Mouse (Mus musculus) forebrain, embryonic 14.5 days (tissue): ENCODE data around the gene Knop1. TPM values are rescaled to one million over a fixed set of nuclear protein-coding genes. Genes with fewer than 3 reads are reported as not detected.
A peak's percentile ranks its signal among the peaks of the same experiment; 100 is the strongest.

Source experiments
- ATAC-seq: fragments of 200-750 bp; cut with Nextera tagmentation; 2 replicates; pipeline ENCODE4 v1.8.0; 2017; ENCODE audit warnings: mild to moderate bottlenecking, moderate library complexity
- DNase-seq: peaks from one replicate; pipeline ENCODE4 v3.0.0-alpha.2; 2015; ENCODE audit warnings: low spot score
- H3K27ac ChIP-seq: fragments of 300-500 bp; sonication (generic); 2 replicates; pipeline ENCODE4 v1.5.1; 2014; ENCODE audit warnings: low read depth, mild to moderate bottlenecking, control low read depth, low read length, moderate library complexity
- H3K27me3 ChIP-seq: fragments of 300-500 bp; sonication (generic); replicated peaks from 2 replicates; pipeline ENCODE4 v1.6.1; 2014; ENCODE audit warnings: low read length, control low read depth, mixed read lengths; ENCODE audit not compliant: control insufficient read depth, insufficient read depth
- H3K36me3 ChIP-seq: fragments of 300-500 bp; sonication (generic); 2 replicates; pipeline ENCODE4 v1.6.1; 2014; ENCODE audit warnings: low read length, control low read depth; ENCODE audit not compliant: control insufficient read depth, insufficient read depth
- H3K4me1 ChIP-seq: fragments of 300-500 bp; sonication (generic); 2 replicates; pipeline ENCODE4 v1.6.1; 2014; ENCODE audit warnings: antibody characterized with exemption, low read length, control low read depth; ENCODE audit not compliant: control insufficient read depth, insufficient read depth
- H3K4me2 ChIP-seq: fragments of 300-500 bp; sonication (generic); 2 replicates; pipeline ENCODE4 v1.6.1; 2014; ENCODE audit warnings: mild to moderate bottlenecking, control low read depth, low read length
- H3K4me3 ChIP-seq: fragments of 300-500 bp; sonication (generic); 2 replicates; pipeline ENCODE4 v1.5.1; 2014; ENCODE audit warnings: low read depth, low read length, control low read depth
- H3K9ac ChIP-seq: fragments of 300-500 bp; sonication (generic); 2 replicates; pipeline ENCODE4 v1.6.1; 2014; ENCODE audit warnings: mild to moderate bottlenecking, low read length, control low read depth, moderate library complexity
- H3K9me3 ChIP-seq: fragments of 300-500 bp; sonication (generic); replicated peaks from 2 replicates; pipeline ENCODE4 v1.6.1; 2016; ENCODE audit warnings: low read length, control low read depth, mixed read lengths; ENCODE audit not compliant: control insufficient read depth
- WGBS: fragments of 180-500 bp; shearing (Covaris S2); extraction: QIAGEN DNeasy Blood & Tissue Kit; methylation state at CpG from one replicate; pipeline ENCODE4 v1.1.7; 2014; 5-methylcytosine and 5-hydroxymethylcytosine counted together
- polyA plus RNA-seq: library from polyadenylated mRNA; unstranded; fragments of >200 nt; fragmentation: Nextera tagmentation; extraction: Ambion mirVana; gene quantifications from 2 replicates; pipeline ENCODE4 v1.2.1, GENCODE M21; 2014

Gene Knop1
- polyA plus RNA-seq, 1 experiment from 2014 or later: 77.9 TPM

DNA sequence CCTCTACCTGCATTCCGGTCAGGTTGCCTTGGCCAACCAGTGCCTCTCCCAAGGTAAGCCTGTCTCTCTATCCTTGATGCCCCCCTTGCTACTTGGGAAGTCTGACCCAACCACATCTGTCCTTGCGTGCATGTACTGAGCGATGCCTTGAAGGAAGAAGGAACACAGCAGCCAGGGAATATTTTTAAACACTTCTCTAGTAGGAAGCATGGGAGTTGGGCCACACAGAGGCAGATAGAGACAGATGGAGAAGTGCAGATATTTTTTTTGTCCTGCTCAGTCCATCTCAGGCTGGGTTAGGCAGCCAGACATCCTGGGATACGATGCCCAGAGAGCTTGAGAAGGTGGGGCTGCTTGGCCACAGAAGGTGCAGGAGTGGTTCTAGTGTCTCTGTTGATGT lies 42.5 kb downstream of the Knop1 start:
- Histone ChIP-seq H3K4me2 (no peak overlapping the region), H3K27me3 (no peaks in the 10 kb centered on the region), H3K9me3 (no peaks in the 10 kb centered on the region), H3K36me3 (peaks cover 60% of the 10 kb centered on the region), H3K4me1 (no peaks in the 10 kb centered on the region), H3K27ac (no peak overlapping the region), H3K9ac (no peak overlapping the region), H3K4me3 (no peak overlapping the region)
- 92% methylated on average over 4 of the region's 4 CpGs for WGBS
- no peak for DNase-seq
- ATAC-seq: no peak

- Histone ChIP-seq H3K27ac (no peak overlapping the region), H3K4me2 (no peak overlapping the region), H3K4me3 (no peak overlapping the region), H3K36me3 (peaks cover 46% of the 10 kb centered on the region), H3K9ac (no peak overlapping the region), H3K4me1 (peaks cover under 1% of the 10 kb centered on the region; the same call in 1 of the 2 replicates), H3K9me3 (no peaks in the 10 kb centered on the region), H3K27me3 (no peaks in the 10 kb centered on the region)
- 88% methylated on average over 12 of the region's 12 CpGs for WGBS
- DNase-seq: no peak
- no peak for ATAC-seq
These were observed 44.5 kb downstream of the Knop1 start for GRCm38 (mm10) chr7:118811407-118812106.

DNA sequence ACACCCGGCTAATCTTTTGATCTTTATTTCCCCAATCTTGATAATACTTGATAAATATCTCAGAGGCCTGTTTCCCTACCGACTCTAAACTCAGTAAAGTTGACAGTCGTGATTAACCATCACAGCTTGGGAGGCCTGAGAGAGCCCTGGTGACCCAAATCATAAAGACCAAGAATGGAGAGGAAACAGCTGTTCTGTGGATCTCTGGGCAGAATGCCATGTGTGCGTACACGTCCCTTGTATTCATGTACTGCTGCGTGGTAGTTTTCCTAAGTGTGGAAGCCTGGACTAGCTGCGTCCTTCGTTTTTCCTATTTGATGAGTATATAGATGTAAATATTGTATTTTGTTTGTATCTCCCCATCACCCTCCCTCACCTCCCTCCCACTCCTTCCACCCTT lies 48.2 kb downstream of the Knop1 start:
- DNase-seq: peak; percentile 25
- WGBS: 83% methylated on average over 8 of the region's 8 CpGs
- Histone ChIP-seq H3K27me3 (no peaks in the 10 kb centered on the region), H3K9ac (no peak overlapping the region), H3K36me3 (peaks cover 44% of the 10 kb centered on the region), H3K4me1 (peaks cover 2% of the 10 kb centered on the region; the same call in 1 of the 2 replicates), H3K9me3 (no peaks in the 10 kb centered on the region), H3K27ac (no peak overlapping the region), H3K4me3 (no peak overlapping the region), H3K4me2 (no peak overlapping the region)
- ATAC-seq: no peak

- H3K36me3 ChIP-seq: peaks cover 47% of the 10 kb centered on the region
- DNase-seq: peak; percentile 14
- H3K9me3 ChIP-seq: no peaks in the 10 kb centered on the region
- no peak overlapping the region for H3K4me3 ChIP-seq
- no peak overlapping the region for H3K9ac ChIP-seq
- ATAC-seq: no peak
- H3K27me3 ChIP-seq: no peaks in the 10 kb centered on the region
- 68% methylated on average over 16 of the region's 16 CpGs for WGBS
- H3K4me2 ChIP-seq: no peak overlapping the region
- no peak overlapping the region for H3K27ac ChIP-seq
- peaks cover 2% of the 10 kb centered on the region; the same call in 1 of the 2 replicates for H3K4me1 ChIP-seq
These were observed 49.2 kb downstream of the Knop1 start for GRCm38 (mm10) chr7:118806631-118807411.

DNA sequence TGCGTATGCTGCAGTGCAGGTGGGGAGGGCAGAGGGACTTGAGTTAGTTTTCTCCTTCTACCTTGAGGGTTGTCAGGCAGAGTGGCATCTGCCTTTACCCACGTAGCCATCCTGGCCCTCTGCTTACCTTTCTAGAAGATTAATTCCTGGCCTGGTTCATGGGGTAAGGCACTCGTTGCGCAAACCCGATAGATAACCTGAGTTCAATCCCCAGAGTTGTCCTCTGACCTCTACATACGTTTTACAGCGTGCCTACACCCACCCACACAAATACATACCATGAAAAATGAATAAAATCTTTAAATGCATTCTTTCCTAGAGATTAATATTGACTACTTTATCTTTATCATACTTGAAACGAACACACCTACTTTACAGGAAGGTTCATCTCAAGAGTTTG lies 52.6 kb downstream of the Knop1 start:
- H3K27me3 ChIP-seq: no peaks in the 10 kb centered on the region

GRCm38 (mm10) chr7:118801791-118802190 lies 54.3 kb downstream of the Knop1 start:
- Histone ChIP-seq H3K4me1 (0 out of 2 replicates have a peak, but pooled peaks cover 2% of the 10 kb centered on the region), H3K4me3 (no peak overlapping the region), H3K9ac (no peak overlapping the region), H3K36me3 (peaks cover 62% of the 10 kb centered on the region), H3K27me3 (no peaks in the 10 kb centered on the region), H3K4me2 (no peak overlapping the region), H3K27ac (no peak overlapping the region), H3K9me3 (no peaks in the 10 kb centered on the region)
- DNase-seq (no peak), ATAC-seq (no peak)
- 96% methylated on average over 3 of the region's 3 CpGs for WGBS

More for the DNA sequence above, 52.6 kb downstream of the Knop1 start:
- no peak for DNase-seq
- Histone ChIP-seq H3K4me1 (peaks cover 2% of the 10 kb centered on the region; the same call in 1 of the 2 replicates), H3K36me3 (peaks cover 55% of the 10 kb centered on the region), H3K4me3 (no peak overlapping the region), H3K27ac (no peak overlapping the region), H3K4me2 (no peak overlapping the region), H3K9ac (no peak overlapping the region), H3K9me3 (no peaks in the 10 kb centered on the region)
- no peak for ATAC-seq
- WGBS: 97% methylated on average over 8 of the region's 8 CpGs

- H3K4me3 ChIP-seq: no peak overlapping the region
- DNase-seq: no peak
- H3K4me1 ChIP-seq: no peaks in the 10 kb centered on the region
- no peaks in the 10 kb centered on the region for H3K9me3 ChIP-seq
- 91% methylated on average over 15 of the region's 15 CpGs for WGBS
- H3K36me3 ChIP-seq: peaks cover 69% of the 10 kb centered on the region
- no peak overlapping the region for H3K4me2 ChIP-seq
- no peak for ATAC-seq
- H3K27ac ChIP-seq: no peak overlapping the region
- H3K9ac ChIP-seq: no peak overlapping the region
- no peaks in the 10 kb centered on the region for H3K27me3 ChIP-seq
These were observed 55.8 kb downstream of the Knop1 start for GRCm38 (mm10) chr7:118800112-118800734.

- DNase-seq (no peak), ATAC-seq (no peak)
- Histone ChIP-seq H3K27ac (no peak overlapping the region), H3K9me3 (no peaks in the 10 kb centered on the region), H3K9ac (no peak overlapping the region), H3K4me2 (no peak overlapping the region), H3K36me3 (peaks cover 68% of the 10 kb centered on the region), H3K4me3 (no peak overlapping the region), H3K4me1 (no peaks in the 10 kb centered on the region), H3K27me3 (no peaks in the 10 kb centered on the region)
- WGBS: 88% methylated on average over 6 of the region's 6 CpGs
These were observed 57.9 kb downstream of the Knop1 start for GRCm38 (mm10) chr7:118798105-118798570.
